Mouse (Mus musculus) limb, embryonic 15.5 days (tissue): ENCODE data around the gene Fibin. TPM values are rescaled to one million over a fixed set of nuclear protein-coding genes. Genes with fewer than 3 reads are reported as not detected.
A peak's percentile ranks its signal among the peaks of the same experiment; 100 is the strongest.

Source experiments
- ATAC-seq: fragments of 200-750 bp; cut with Nextera tagmentation; 2 replicates; pipeline ENCODE4 v1.8.0; 2017; ENCODE audit warnings: low read depth, moderate TSS enrichment; ENCODE audit not compliant: insufficient number of reproducible peaks, low FRiP score, low TSS enrichment
- H3K27ac ChIP-seq: fragments of 300-500 bp; sonication (generic); 2 replicates; pipeline ENCODE4 v1.5.1; 2015; ENCODE audit warnings: moderate library complexity, mild to moderate bottlenecking, inconsistent platforms
- H3K27me3 ChIP-seq: fragments of 300-500 bp; sonication (generic); 2 replicates; pipeline ENCODE4 v1.6.1; 2015; ENCODE audit warnings: inconsistent platforms
- H3K36me3 ChIP-seq: fragments of 300-500 bp; sonication (generic); 2 replicates; pipeline ENCODE4 v1.6.1; 2015; ENCODE audit warnings: inconsistent platforms
- H3K4me1 ChIP-seq: fragments of 300-500 bp; sonication (generic); 2 replicates; pipeline ENCODE4 v1.6.1; 2015; ENCODE audit warnings: inconsistent platforms
- H3K4me2 ChIP-seq: fragments of 300-500 bp; sonication (generic); 2 replicates; pipeline ENCODE4 v1.6.1; 2015; ENCODE audit warnings: mild to moderate bottlenecking, inconsistent platforms
- H3K4me3 ChIP-seq: fragments of 300-500 bp; sonication (generic); 2 replicates; pipeline ENCODE4 v1.5.1; 2015; ENCODE audit warnings: mild to moderate bottlenecking, inconsistent platforms
- H3K9ac ChIP-seq: fragments of 300-500 bp; sonication (generic); 2 replicates; pipeline ENCODE4 v1.6.1; 2015; ENCODE audit warnings: inconsistent platforms
- H3K9me3 ChIP-seq: fragments of 300-500 bp; sonication (generic); 2 replicates; pipeline ENCODE4 v1.6.1; 2016; ENCODE audit warnings: inconsistent platforms
- WGBS: fragments of 180-500 bp; shearing (Covaris S2); methylation state at CpG from one replicate; pipeline ENCODE4 v1.1.7; 2015; 5-methylcytosine and 5-hydroxymethylcytosine counted together
- polyA plus RNA-seq: library from polyadenylated mRNA; unstranded; fragments of >200 nt; fragmentation: Nextera tagmentation; extraction: Ambion mirVana; gene quantifications from 2 replicates; pipeline ENCODE4 v1.2.1, GENCODE M21; 2015

The Fibin gene
- polyA plus RNA-seq, 1 experiment from 2014 or later = 119 TPM

GRCm38 (mm10) chr2:110353302-110353970 is 9.5 kb downstream of the Fibin start:
- Histone ChIP-seq H3K9ac (no peak overlapping the region), H3K36me3 (no peaks in the 10 kb centered on the region), H3K4me2 (no peak overlapping the region), H3K9me3 (no peaks in the 10 kb centered on the region), H3K4me3 (no peak overlapping the region), H3K27ac (peak overlapping the region; percentile 65; the same call in 1 of the 2 replicates), H3K27me3 (no peaks in the 10 kb centered on the region), H3K4me1 (peaks cover 6% of the 10 kb centered on the region)
- peak; percentile 67; the same call in 1 of the 2 replicates for ATAC-seq
- WGBS = 60% methylated on average over 5 of the region's 5 CpGs

- Histone ChIP-seq H3K27me3 (no peaks in the 10 kb centered on the region), H3K9ac (no peak overlapping the region), H3K4me3 (no peak overlapping the region), H3K9me3 (no peaks in the 10 kb centered on the region), H3K4me1 (peaks cover 6% of the 10 kb centered on the region), H3K27ac (no peak overlapping the region), H3K4me2 (no peak overlapping the region), H3K36me3 (no peaks in the 10 kb centered on the region)
- ATAC-seq = no peak
- 64% methylated on average over 5 of the region's 5 CpGs for WGBS
These were observed 11.1 kb downstream of the Fibin start for GRCm38 (mm10) chr2:110351843-110352251.

- no peak for ATAC-seq
- Histone ChIP-seq H3K4me3 (no peak overlapping the region), H3K36me3 (no peaks in the 10 kb centered on the region), H3K4me2 (no peak overlapping the region), H3K9ac (no peak overlapping the region), H3K4me1 (peaks cover 6% of the 10 kb centered on the region), H3K27ac (no peak overlapping the region), H3K9me3 (no peaks in the 10 kb centered on the region), H3K27me3 (no peaks in the 10 kb centered on the region)
- 68% methylated on average over 1 of the region's 1 CpGs for WGBS
These were observed 11.6 kb downstream of the Fibin start for GRCm38 (mm10) chr2:110351406-110351805.

GRCm38 (mm10) chr2:110328953-110329352 is 34.0 kb downstream of the Fibin start:
- Histone ChIP-seq H3K36me3 (no peaks in the 10 kb centered on the region), H3K4me1 (no peaks in the 10 kb centered on the region), H3K9ac (no peak overlapping the region), H3K9me3 (no peaks in the 10 kb centered on the region), H3K4me3 (no peak overlapping the region), H3K27me3 (no peaks in the 10 kb centered on the region), H3K27ac (no peak overlapping the region), H3K4me2 (no peak overlapping the region)
- ATAC-seq = no peak

- Histone ChIP-seq H3K9me3 (no peaks in the 10 kb centered on the region), H3K27ac (no peak overlapping the region), H3K36me3 (no peaks in the 10 kb centered on the region), H3K4me2 (no peak overlapping the region), H3K4me1 (no peaks in the 10 kb centered on the region), H3K4me3 (no peak overlapping the region), H3K27me3 (no peaks in the 10 kb centered on the region), H3K9ac (no peak overlapping the region)
- WGBS = 58% methylated on average over 4 of the region's 4 CpGs
- ATAC-seq = no peak
These were observed 43.0 kb downstream of the Fibin start for GRCm38 (mm10) chr2:110319949-110320348.

GRCm38 (mm10) chr2:110319266-110319665 is 43.7 kb downstream of the Fibin start:
- H3K27me3 ChIP-seq = no peaks in the 10 kb centered on the region
- no peak overlapping the region for H3K27ac ChIP-seq
- WGBS = 83% methylated on average over 1 of the region's 1 CpGs
- no peaks in the 10 kb centered on the region; the same call in 1 of the 2 replicates for H3K4me1 ChIP-seq
- no peak overlapping the region for H3K9ac ChIP-seq
- H3K4me3 ChIP-seq = no peak overlapping the region
- H3K36me3 ChIP-seq = no peaks in the 10 kb centered on the region
- no peak overlapping the region for H3K4me2 ChIP-seq
- ATAC-seq = no peak
- H3K9me3 ChIP-seq = no peaks in the 10 kb centered on the region

GRCm38 (mm10) chr2:110318719-110319118 is 44.3 kb downstream of the Fibin start:
- H3K9me3 ChIP-seq = no peaks in the 10 kb centered on the region
- H3K27me3 ChIP-seq = no peaks in the 10 kb centered on the region
- H3K4me1 ChIP-seq = no peaks in the 10 kb centered on the region; the same call in 1 of the 2 replicates
- no peak overlapping the region for H3K4me3 ChIP-seq
- H3K4me2 ChIP-seq = no peak overlapping the region
- no peak overlapping the region for H3K9ac ChIP-seq
- H3K27ac ChIP-seq = no peak overlapping the region
- H3K36me3 ChIP-seq = no peaks in the 10 kb centered on the region
- ATAC-seq = no peak
- WGBS = 86% methylated on average over 1 of the region's 1 CpGs

- WGBS = 39% methylated on average over 3 of the region's 3 CpGs
- no peaks in the 10 kb centered on the region for H3K27me3 ChIP-seq
- no peaks in the 10 kb centered on the region for H3K9me3 ChIP-seq
- no peak overlapping the region for H3K4me3 ChIP-seq
- no peak overlapping the region for H3K4me2 ChIP-seq
- no peaks in the 10 kb centered on the region for H3K36me3 ChIP-seq
- H3K9ac ChIP-seq = no peak overlapping the region
- H3K27ac ChIP-seq = no peak overlapping the region
- no peak for ATAC-seq
- no peaks in the 10 kb centered on the region; the same call in 1 of the 2 replicates for H3K4me1 ChIP-seq
These were observed 46.7 kb downstream of the Fibin start for GRCm38 (mm10) chr2:110316116-110316883.

- no peak for ATAC-seq
- H3K4me2 ChIP-seq = no peak within 1 kb of the TSS
- no peak within 1 kb of the TSS for H3K4me3 ChIP-seq
- no peak within 1 kb of the TSS for H3K9ac ChIP-seq
- no peaks in the 10 kb centered on the region for H3K36me3 ChIP-seq
- H3K4me1 ChIP-seq = no peaks in the 10 kb centered on the region; the same call in 1 of the 2 replicates
- 77% methylated on average over 6 of the region's 6 CpGs for WGBS
- H3K27ac ChIP-seq = 0 out of 2 replicates have a peak within 1 kb of the TSS, but pooled peaks have one; percentile 14
- H3K9me3 ChIP-seq = no peaks in the 10 kb centered on the region
- no peaks in the 10 kb centered on the region for H3K27me3 ChIP-seq
These were observed 48.4 kb downstream of the Fibin start, which contains the start of gene Bbox1 for GRCm38 (mm10) chr2:110314509-110315155. TSS of gene Bbox1 (minus strand) at chr2:110314560.

- Histone ChIP-seq H3K4me2 (no peak overlapping the region), H3K4me3 (no peak overlapping the region), H3K9ac (no peak overlapping the region), H3K36me3 (no peaks in the 10 kb centered on the region), H3K27ac (no peak overlapping the region), H3K4me1 (no peaks in the 10 kb centered on the region; the same call in 1 of the 2 replicates), H3K9me3 (no peaks in the 10 kb centered on the region), H3K27me3 (no peaks in the 10 kb centered on the region)
- WGBS = 79% methylated on average over 5 of the region's 5 CpGs
- ATAC-seq = no peak
These were observed 48.9 kb downstream of the Fibin start for GRCm38 (mm10) chr2:110314074-110314473.

- Histone ChIP-seq H3K36me3 (no peaks in the 10 kb centered on the region), H3K4me2 (no peak overlapping the region), H3K4me3 (no peak overlapping the region), H3K27ac (0 out of 2 replicates have a peak overlapping the region, but pooled peaks have one; percentile 14), H3K27me3 (no peaks in the 10 kb centered on the region), H3K9ac (no peak overlapping the region), H3K9me3 (no peaks in the 10 kb centered on the region), H3K4me1 (no peaks in the 10 kb centered on the region; the same call in 1 of the 2 replicates)
- no peak for ATAC-seq
- WGBS = 44% methylated on average over 2 of the region's 2 CpGs
These were observed 49.6 kb downstream of the Fibin start for GRCm38 (mm10) chr2:110313305-110313824.
